Mouse (Mus musculus) cerebellum, adult 18-20 months (tissue): ENCODE data around the gene Grip2.

Source experiments
- DNase-seq, 2 experiments: peaks; one replicate each; pipeline ENCODE4 v3.0.0; 2021

The Grip2 gene

GRCm38 (mm10) chr6:91795640-91796039 is 31.4 kb downstream of the Grip2 start:
- no peak for DNase-seq

- DNase-seq = no peak
Observed at GRCm38 (mm10) chr6:91788311-91788798, 38.7 kb downstream of the Grip2 start.

- no peak for DNase-seq
Observed at GRCm38 (mm10) chr6:91785018-91785417, 42.0 kb downstream of the Grip2 start.

- no peak for DNase-seq
Observed at GRCm38 (mm10) chr6:91779206-91779605, 47.8 kb downstream of the Grip2 start.

- DNase-seq = peak; percentile 42 to 55
Observed at GRCm38 (mm10) chr6:91776543-91776942, 50.5 kb downstream of the Grip2 start.

- DNase-seq = no peak
Observed at GRCm38 (mm10) chr6:91773951-91774350, 53.1 kb downstream of the Grip2 start.

- DNase-seq = no peak
Observed at GRCm38 (mm10) chr6:91767550-91767949, 59.5 kb downstream of the Grip2 start.

- DNase-seq = peak in 1 of 2 experiments; percentile 28
Observed at GRCm38 (mm10) chr6:91762051-91762742, 64.9 kb downstream of the Grip2 start.

GRCm38 (mm10) chr6:91754845-91755244 is 72.2 kb downstream of the Grip2 start:
- no peak for DNase-seq

GRCm38 (mm10) chr6:91754098-91754497 is 73.0 kb downstream of the Grip2 start:
- DNase-seq = no peak

GRCm38 (mm10) chr6:91752884-91753283 is 74.2 kb downstream of the Grip2 start:
- no peak for DNase-seq

- DNase-seq = no peak
Observed at GRCm38 (mm10) chr6:91750976-91751375, 76.1 kb downstream of the Grip2 start.

- no peak for DNase-seq
Observed at GRCm38 (mm10) chr6:91746776-91747175, 80.3 kb downstream of the Grip2 start.

- DNase-seq = no peak
Observed at GRCm38 (mm10) chr6:91745947-91746582, 81.0 kb downstream of the Grip2 start.

- DNase-seq = no peak
Observed at GRCm38 (mm10) chr6:91745246-91745645, 81.8 kb downstream of the Grip2 start.

GRCm38 (mm10) chr6:91743886-91744285 is 83.2 kb downstream of the Grip2 start:
- no peak for DNase-seq

GRCm38 (mm10) chr6:91742995-91743394 is 84.1 kb downstream of the Grip2 start:
- DNase-seq = no peak

- DNase-seq = no peak
Observed at GRCm38 (mm10) chr6:91742466-91742865, 84.6 kb downstream of the Grip2 start.

GRCm38 (mm10) chr6:91741046-91741445 is 86.0 kb downstream of the Grip2 start:
- peak; percentile 42 to 73 for DNase-seq

- DNase-seq = no peak
Observed at GRCm38 (mm10) chr6:91738058-91738457, 89.0 kb downstream of the Grip2 start.

- no peak for DNase-seq
Observed at GRCm38 (mm10) chr6:91737451-91737850, 89.6 kb downstream of the Grip2 start.

GRCm38 (mm10) chr6:91736471-91736870 is 90.6 kb downstream of the Grip2 start:
- peak in 1 of 2 experiments; percentile 16 for DNase-seq

GRCm38 (mm10) chr6:91732138-91732537 is 94.9 kb downstream of the Grip2 start:
- DNase-seq = no peak

GRCm38 (mm10) chr6:91729677-91730127 is 97.3 kb downstream of the Grip2 start:
- peak in 1 of 2 experiments; percentile 18 for DNase-seq
